Mouse (Mus musculus) cerebellum, adult 2 months (tissue): ENCODE results near the gene Apex2. TPM values are rescaled to one million over a fixed set of nuclear protein-coding genes. Genes with fewer than 3 reads are reported as not detected.

Source experiments
- DNase-seq, 2 experiments: peaks; one replicate each; pipeline ENCODE4 v3.0.0; 2021
- H3K27ac ChIP-seq: fragments of 200-500 bp; 2 replicates; pipeline ENCODE4 v1.5.1; 2012; ENCODE audit warnings: low read length, control low read depth, inconsistent platforms; ENCODE audit not compliant: insufficient read depth
- H3K27me3 ChIP-seq: fragments of 200-500 bp; 2 replicates; pipeline ENCODE4 v1.6.1; 2012; ENCODE audit warnings: inconsistent platforms, mild to moderate bottlenecking, low read length, moderate library complexity; ENCODE audit not compliant: control insufficient read depth, insufficient read depth
- H3K4me1 ChIP-seq: fragments of 200-500 bp; 2 replicates; pipeline ENCODE4 v1.6.1; 2011; ENCODE audit warnings: low read length; ENCODE audit not compliant: control insufficient read depth, insufficient read depth
- H3K4me3 ChIP-seq: fragments of 200-500 bp; replicated peaks from 2 replicates; pipeline ENCODE3; 2011; ENCODE audit warnings: mild to moderate bottlenecking, low read depth, low read length, control low read depth; ENCODE audit not compliant: insufficient read depth
- CTCF ChIP-seq: fragments of 200-500 bp; IDR thresholded peaks from 2 replicates; pipeline ENCODE4 v1.5.1; 2011; ENCODE audit warnings: low read depth, mild to moderate bottlenecking, control low read depth, low read length, moderate library complexity, borderline replicate concordance; ENCODE audit not compliant: insufficient read depth
- POLR2A ChIP-seq: fragments of 200-500 bp; IDR thresholded peaks from 2 replicates; pipeline ENCODE4 v1.6.1; 2011; ENCODE audit warnings: low read length, control low read depth, borderline replicate concordance; ENCODE audit not compliant: insufficient read depth
- WGBS: fragments of 180-500 bp; shearing (Covaris S2); methylation state at CpG from one replicate; pipeline ENCODE4 v1.1.7; 2018; 5-methylcytosine and 5-hydroxymethylcytosine counted together
- polyA plus RNA-seq: library from polyadenylated mRNA; depleted of rRNA; stranded (reverse); fragments of >200 nt; gene quantifications from 2 replicates; pipeline ENCODE4 v1.2.3, GENCODE M21; 2012; rRNA removed

The Apex2 gene
- polyA plus RNA-seq = 10.5 and 12.1 TPM in 2 replicates

- no peak for TF ChIP-seq POLR2A
- TF ChIP-seq CTCF = no peak
- Histone ChIP-seq H3K4me3 (no peak within 1 kb of the TSS), H3K4me1 (no peaks in the 10 kb centered on the region), H3K27ac (no peak within 1 kb of the TSS), H3K27me3 (no peaks in the 10 kb centered on the region)
- 69% methylated on average over 5 of the region's 5 CpGs for WGBS
- DNase-seq = no peak
Measured at GRCm38 (mm10) chrX:150589696-150590095, at the start of gene Apex2. TSS of gene Apex2 (minus strand) at chrX:150589868.

- no peak for DNase-seq
- WGBS = 44% methylated on average over 1 of the region's 1 CpGs
Measured at GRCm38 (mm10) chrX:150636421-150636820, 46.8 kb upstream of the Apex2 start.

GRCm38 (mm10) chrX:150598882-150599281, 9.2 kb upstream of the Apex2 start:
- no peaks in the 10 kb centered on the region for H3K27me3 ChIP-seq
- DNase-seq = no peak
- no peak overlapping the region for H3K4me3 ChIP-seq
- no peak overlapping the region for H3K27ac ChIP-seq
- H3K4me1 ChIP-seq = no peaks in the 10 kb centered on the region
- TF ChIP-seq CTCF (no peak), POLR2A (no peak)
- WGBS = 33% methylated on average over 2 of the region's 2 CpGs

More at GRCm38 (mm10) chrX:150636421-150636820, 46.8 kb upstream of the Apex2 start:
- no peak overlapping the region for H3K4me3 ChIP-seq
- H3K27me3 ChIP-seq = no peaks in the 10 kb centered on the region
- H3K27ac ChIP-seq = no peak overlapping the region
- TF ChIP-seq POLR2A = no peak
- TF ChIP-seq CTCF = no peak
- no peaks in the 10 kb centered on the region for H3K4me1 ChIP-seq

- WGBS = 76% methylated on average over 9 of the region's 9 CpGs
Measured at GRCm38 (mm10) chrX:150595016-150595760, 5.5 kb upstream of the Apex2 start.

GRCm38 (mm10) chrX:150594176-150594575, 4.5 kb upstream of the Apex2 start:
- H3K27me3 ChIP-seq = no peaks in the 10 kb centered on the region
- H3K4me1 ChIP-seq = no peaks in the 10 kb centered on the region
- WGBS = 91% methylated on average over 3 of the region's 3 CpGs
- DNase-seq = no peak
- H3K4me3 ChIP-seq = no peak overlapping the region
- no peak for TF ChIP-seq CTCF
- TF ChIP-seq POLR2A = no peak
- H3K27ac ChIP-seq = no peak overlapping the region

More at GRCm38 (mm10) chrX:150595016-150595760, 5.5 kb upstream of the Apex2 start:
- Histone ChIP-seq H3K4me3 (no peak overlapping the region), H3K27me3 (no peaks in the 10 kb centered on the region), H3K27ac (no peak overlapping the region), H3K4me1 (no peaks in the 10 kb centered on the region)
- DNase-seq = no peak
- TF ChIP-seq POLR2A (no peak), CTCF (no peak)

GRCm38 (mm10) chrX:150593266-150594035, 3.8 kb upstream of the Apex2 start:
- H3K4me3 ChIP-seq = no peak overlapping the region
- WGBS = 67% methylated on average over 12 of the region's 12 CpGs
- H3K4me1 ChIP-seq = no peaks in the 10 kb centered on the region
- H3K27ac ChIP-seq = no peak overlapping the region
- H3K27me3 ChIP-seq = no peaks in the 10 kb centered on the region
- DNase-seq = no peak
- TF ChIP-seq CTCF = no peak
- no peak for TF ChIP-seq POLR2A

GRCm38 (mm10) chrX:150588023-150588764, 1.5 kb downstream of the Apex2 start, which contains the start of gene Pfkfb1:
TSS of gene Pfkfb1 (plus strand) at chrX:150588229.
- H3K27ac ChIP-seq = no peak within 1 kb of the TSS; the same call in 1 of the 2 replicates
- WGBS = 8% methylated on average over 35 of the region's 35 CpGs
- TF ChIP-seq POLR2A (peak; percentile 30; the same call in 1 of the 2 replicates), CTCF (no peak)

More at GRCm38 (mm10) chrX:150588023-150588764, 1.5 kb downstream of the Apex2 start, which contains the start of gene Pfkfb1:
- Histone ChIP-seq H3K27me3 (no peaks in the 10 kb centered on the region), H3K4me1 (no peaks in the 10 kb centered on the region), H3K4me3 (peak within 1 kb of the TSS; percentile 86)
- peak; percentile 78 to 83 for DNase-seq
